Mouse (Mus musculus): ENCODE results near the gene Stim1. TPM values are rescaled to one million over a fixed set of nuclear protein-coding genes. Genes with fewer than 3 reads are reported as not detected.

The Stim1 gene
- polyA plus RNA-seq, 1 experiment: 89.4 TPM

- no peak for DNase-seq (ENCODE audit: low spot score)
These were observed 34.9 kb downstream of the Stim1 start for GRCm38 (mm10) chr7:102302471-102302870.

GRCm38 (mm10) chr7:102305596-102305995 is 38.0 kb downstream of the Stim1 start:
- no peak for DNase-seq (ENCODE audit: low spot score)

GRCm38 (mm10) chr7:102310266-102310665 is 42.7 kb downstream of the Stim1 start:
- DNase-seq (ENCODE audit: low spot score): no peak

GRCm38 (mm10) chr7:102310821-102311220 is 43.2 kb downstream of the Stim1 start:
- no peak for DNase-seq (ENCODE audit: low spot score)

- DNase-seq (ENCODE audit: low spot score): no peak
These were observed 45.4 kb downstream of the Stim1 start for GRCm38 (mm10) chr7:102312840-102313534.

GRCm38 (mm10) chr7:102313535-102313863 is 45.9 kb downstream of the Stim1 start:
- no peak for DNase-seq (ENCODE audit: low spot score)

- DNase-seq (ENCODE audit: low spot score): no peak
These were observed 46.5 kb downstream of the Stim1 start for GRCm38 (mm10) chr7:102314107-102314506.

GRCm38 (mm10) chr7:102314908-102315307 is 47.3 kb downstream of the Stim1 start:
- no peak for DNase-seq (ENCODE audit: low spot score)

- DNase-seq (ENCODE audit: low spot score): no peak
These were observed 47.8 kb downstream of the Stim1 start for GRCm38 (mm10) chr7:102315435-102315834.

GRCm38 (mm10) chr7:102317583-102318168 is 50.1 kb downstream of the Stim1 start:
- DNase-seq (ENCODE audit: low spot score): no peak

- DNase-seq (ENCODE audit: low spot score): no peak
These were observed 54.5 kb downstream of the Stim1 start for GRCm38 (mm10) chr7:102322137-102322536.

- DNase-seq (ENCODE audit: low spot score): no peak
These were observed 58.7 kb downstream of the Stim1 start for GRCm38 (mm10) chr7:102326323-102326722.

GRCm38 (mm10) chr7:102330270-102330669 is 62.7 kb downstream of the Stim1 start:
- no peak for DNase-seq (ENCODE audit: low spot score)

- DNase-seq (ENCODE audit: low spot score): no peak
These were observed 63.9 kb downstream of the Stim1 start for GRCm38 (mm10) chr7:102331476-102331875.

GRCm38 (mm10) chr7:102333741-102334140 is 66.1 kb downstream of the Stim1 start:
- DNase-seq (ENCODE audit: low spot score): no peak

GRCm38 (mm10) chr7:102337326-102337725 is 69.7 kb downstream of the Stim1 start:
- no peak for DNase-seq (ENCODE audit: low spot score)

- DNase-seq (ENCODE audit: low spot score): no peak
These were observed 70.3 kb downstream of the Stim1 start for GRCm38 (mm10) chr7:102337898-102338297.

GRCm38 (mm10) chr7:102338956-102339355 is 71.3 kb downstream of the Stim1 start:
- DNase-seq (ENCODE audit: low spot score): no peak

GRCm38 (mm10) chr7:102345893-102346292 is 78.3 kb downstream of the Stim1 start:
- no peak for DNase-seq (ENCODE audit: low spot score)

GRCm38 (mm10) chr7:102347327-102347726 is 79.7 kb downstream of the Stim1 start:
- no peak for DNase-seq (ENCODE audit: low spot score)

GRCm38 (mm10) chr7:102348681-102349080 is 81.1 kb downstream of the Stim1 start:
- DNase-seq (ENCODE audit: low spot score): no peak

GRCm38 (mm10) chr7:102349236-102349635 is 81.6 kb downstream of the Stim1 start:
- no peak for DNase-seq (ENCODE audit: low spot score)

- DNase-seq (ENCODE audit: low spot score): no peak
These were observed 85.8 kb downstream of the Stim1 start for GRCm38 (mm10) chr7:102353420-102353819.

- DNase-seq (ENCODE audit: low spot score): no peak
These were observed 90.5 kb downstream of the Stim1 start for GRCm38 (mm10) chr7:102358124-102358523.

All from urinary bladder, adult 2 months (tissue).